Mouse (Mus musculus) liver, adult 2 months (tissue): ENCODE results near the gene Mrpl54.

Experiments used
- CTCF ChIP-seq: fragments of 200-500 bp; IDR thresholded peaks from 2 replicates; pipeline ENCODE4 v1.5.1; 2011; ENCODE audit warnings: low read depth, low read length, control low read depth
- POLR2A ChIP-seq: fragments of 200-500 bp; IDR thresholded peaks from 2 replicates; pipeline ENCODE4 v1.6.1; 2011; ENCODE audit warnings: low read length, control low read depth; ENCODE audit not compliant: insufficient read depth; ENCODE audit errors: extremely low read depth

- TF ChIP-seq POLR2A (no peak), CTCF (no peak)
These were observed 36.5 kb upstream of the Mrpl54 start for GRCm38 (mm10) chr10:81303258-81303657.
